Mouse (Mus musculus): Measurements from ENCODE around the gene Shank1. TPM values are rescaled to one million over a fixed set of nuclear protein-coding genes. Genes with fewer than 3 reads are reported as not detected.
A peak's percentile ranks its signal among the peaks of the same experiment; 100 is the strongest.

Gene Shank1
- total RNA-seq, 2 experiments from 2014 or later: 0.31 to 0.59 TPM

GRCm38 (mm10) chr7:44336046-44337021 is 26.3 kb downstream of the Shank1 start:
- TF ChIP-seq CTCF (IDR thresholded peaks at IDR 0.05): no peak
- no peak for DNase-seq
- intact Hi-C loops (cut with DNase I): no loop called here
- no peak overlapping the region for H3K4me3 ChIP-seq
- H3K27ac ChIP-seq: no peak overlapping the region

GRCm38 (mm10) chr7:44337121-44337849 is 27.2 kb downstream of the Shank1 start:
- H3K4me3 ChIP-seq: no peak overlapping the region
- intact Hi-C loops (cut with DNase I): no loop called here
- no peak for DNase-seq
- no peak for TF ChIP-seq CTCF (IDR thresholded peaks at IDR 0.05)
- no peak overlapping the region for H3K27ac ChIP-seq

- no peak overlapping the region for H3K4me3 ChIP-seq
- no peak for TF ChIP-seq CTCF (IDR thresholded peaks at IDR 0.05)
- no peak for DNase-seq
- H3K27ac ChIP-seq: no peak overlapping the region
- intact Hi-C loops (cut with DNase I): no loop called here
These were observed 30.2 kb downstream of the Shank1 start for GRCm38 (mm10) chr7:44340226-44340625.

- no peak for TF ChIP-seq CTCF (IDR thresholded peaks at IDR 0.05)
- Histone ChIP-seq H3K4me3 (no peak overlapping the region), H3K27ac (no peak overlapping the region)
- intact Hi-C loops (cut with DNase I): no loop called here
- no peak for DNase-seq
These were observed 31.1 kb downstream of the Shank1 start for GRCm38 (mm10) chr7:44341119-44341518.

GRCm38 (mm10) chr7:44341714-44342113 is 31.7 kb downstream of the Shank1 start:
- H3K27ac ChIP-seq: no peak overlapping the region
- intact Hi-C loops (cut with DNase I): no loop called here
- no peak overlapping the region for H3K4me3 ChIP-seq
- TF ChIP-seq CTCF (IDR thresholded peaks at IDR 0.05): no peak
- no peak for DNase-seq

- Histone ChIP-seq H3K27ac (no peak overlapping the region), H3K4me3 (no peak overlapping the region)
- intact Hi-C loops (cut with DNase I): no loop called here
- no peak for TF ChIP-seq CTCF (IDR thresholded peaks at IDR 0.05)
- DNase-seq: no peak
These were observed 33.5 kb downstream of the Shank1 start for GRCm38 (mm10) chr7:44343459-44344015.

GRCm38 (mm10) chr7:44344622-44345021 is 34.6 kb downstream of the Shank1 start:
- peak overlapping the region; percentile 30 for H3K4me3 ChIP-seq
- intact Hi-C loops (cut with DNase I): no loop called here

GRCm38 (mm10) chr7:44349043-44349442 is 39.0 kb downstream of the Shank1 start:
- intact Hi-C loops (cut with DNase I): no loop called here
- TF ChIP-seq CTCF (IDR thresholded peaks at IDR 0.05): no peak
- no peak overlapping the region for H3K4me3 ChIP-seq
- H3K27ac ChIP-seq: no peak overlapping the region
- DNase-seq: no peak

More at GRCm38 (mm10) chr7:44344622-44345021, 34.6 kb downstream of the Shank1 start:
- no peak for DNase-seq
- no peak overlapping the region for H3K27ac ChIP-seq
- TF ChIP-seq CTCF (IDR thresholded peaks at IDR 0.05): no peak

- DNase-seq: peak; percentile 77
- TF ChIP-seq CTCF (IDR thresholded peaks at IDR 0.05): peak; percentile 89
- intact Hi-C loops (cut with DNase I): loop anchor here (1.0 kb wide), 1 partner anchor 89 kb away; no protein-coding TSS in a partner anchor
These were observed 41.1 kb downstream of the Shank1 start for GRCm38 (mm10) chr7:44350957-44351711.

GRCm38 (mm10) chr7:44351881-44352749 is 42.1 kb downstream of the Shank1 start:
- H3K4me3 ChIP-seq: no peak overlapping the region
- no peak for TF ChIP-seq CTCF (IDR thresholded peaks at IDR 0.05)
- H3K27ac ChIP-seq: no peak overlapping the region
- no peak for DNase-seq
- intact Hi-C loops (cut with DNase I): loop anchor here (1.0 kb wide), 1 partner anchor 90 kb away; no protein-coding TSS in a partner anchor

More at GRCm38 (mm10) chr7:44350957-44351711, 41.1 kb downstream of the Shank1 start:
- no peak overlapping the region for H3K27ac ChIP-seq
- peak overlapping the region; percentile 51 for H3K4me3 ChIP-seq
